Mouse (Mus musculus): Measurements from ENCODE around the gene Oas1h.
"Not testable (repeated sequence)": the region's sequence is repeated elsewhere in the genome, so short reads cannot be mapped to it uniquely, and the experiment has no call there.

DNA sequence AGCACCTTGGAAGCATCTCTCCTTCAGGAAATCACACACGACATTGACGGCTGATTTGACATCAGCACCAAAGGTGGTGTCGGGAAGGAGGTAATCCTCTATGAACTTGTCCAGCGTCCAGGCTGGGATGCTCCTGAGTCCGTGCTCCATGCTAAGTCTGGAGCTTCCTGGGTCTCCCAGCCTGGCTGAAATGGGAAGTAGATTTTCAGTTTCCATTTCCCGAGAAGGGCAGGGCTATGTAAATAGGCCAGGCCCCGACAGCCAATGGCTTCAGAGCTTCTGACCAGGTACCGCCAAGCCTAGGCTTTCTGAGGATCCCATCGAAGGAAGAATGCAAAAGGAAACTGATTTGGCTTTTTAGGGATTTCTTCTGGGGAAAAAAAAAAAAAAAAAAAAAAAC is 26.2 kb downstream of the Oas1h start, which contains the start of gene Oas1g:
- TF ChIP-seq POLR2A (IDR thresholded peaks at IDR 0.05; ENCODE audit: extremely low read depth, insufficient read depth, low read length); CTCF (IDR thresholded peaks at IDR 0.05; ENCODE audit: low read depth, low read length): not testable (repeated sequence)

Data from liver, adult 2 months (tissue).